Mouse (Mus musculus) bone marrow macrophage, adult 2 months (primary cell): ENCODE results near the gene E130309D02Rik.

Source experiments
- CTCF ChIP-seq: IDR thresholded peaks from 2 replicates; pipeline ENCODE4 v1.5.1; 2012; ENCODE audit warnings: low read depth, mild to moderate bottlenecking, low read length, moderate library complexity
- POLR2A ChIP-seq: IDR thresholded peaks from 2 replicates; pipeline ENCODE4 v1.6.1; 2012; ENCODE audit warnings: mild to moderate bottlenecking, low read depth, low read length, borderline replicate concordance

GRCm38 (mm10) chr5:143357564-143357963 is 42.4 kb upstream of the E130309D02Rik start:
- no peak for TF ChIP-seq CTCF
- no peak for TF ChIP-seq POLR2A
